ENCODE assay signal across 11 mouse cellular contexts in the genomic region with DNA sequence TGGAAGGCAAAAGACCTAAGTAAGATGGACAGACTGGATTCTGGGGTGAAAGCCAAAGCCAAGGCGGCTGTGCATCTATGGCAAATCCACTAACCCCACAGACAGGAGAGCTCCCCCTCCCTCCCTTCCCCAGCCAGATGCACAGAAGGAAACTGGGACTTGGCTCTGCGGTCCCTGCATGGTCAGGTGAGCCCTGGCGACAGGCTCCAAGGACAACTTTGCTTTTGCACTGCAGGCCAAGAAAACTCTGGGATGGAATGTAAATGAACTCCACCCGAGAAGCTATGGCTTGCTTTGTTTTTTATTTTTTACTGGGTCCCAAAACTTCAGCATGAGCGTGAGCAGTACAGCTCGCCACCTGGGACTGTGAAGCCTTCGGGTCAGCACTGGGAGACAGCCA.
DNase-seq lines count a peak whose midpoint lies in the region; ATAC-seq and TF ChIP-seq lines count a peak whose summit lies in the region.
"Had no signal": no experiment of that assay in that cellular context is flagged by ENCODE, and none has a peak within 500 bp of the region (broad histone marks: within the 10 kb centered on the region; RNA-seq: fewer than 3 reads in every experiment).

No protein-coding gene starts in this region.

- no peaks in the 10 kb centered on the region for H3K36me3 ChIP-seq in forebrain, embryonic 14.5 days (ENCODE audit: control insufficient read depth, insufficient read depth, low read length)
- H3K36me3 ChIP-seq: G1E had no signal

- intact Hi-C loops in left cerebral cortex, postnatal 4 days (cut with DNase I) = no loop called here
- intact Hi-C loops in left cerebral cortex, postnatal 36 days (cut with DNase I) = loop anchor here (5.0 kb wide), 1 partner anchor 141 kb away; no protein-coding TSS in a partner anchor
- intact Hi-C loops in gastrocnemius, adult 2 months (cut with DNase I) = no loop called here

- peaks cover 27% of the 10 kb centered on the region for H3K4me1 ChIP-seq in forebrain, embryonic 14.5 days (ENCODE audit: control insufficient read depth, insufficient read depth, low read length)

- peak; percentile 30 for DNase-seq in left cerebral cortex, postnatal 4 days
- no peak for DNase-seq in left cerebral cortex, postnatal 36 days (ENCODE audit: low spot score in 2 of 2)
- peak; percentile 54 for DNase-seq in forebrain, embryonic 14.5 days (ENCODE audit: low spot score)
- peak; percentile 63 for DNase-seq in kidney, adult 11 months
- DNase-seq in lung, postnatal 14 days = peak; percentile 23
- DNase-seq in yolk sac, embryonic 10.5 days (ENCODE audit: low spot score) = no peak
- no peak for DNase-seq in thymus, postnatal 14 days
- DNase-seq in gastrocnemius, adult 2 months = no peak
- DNase-seq: thymus, postnatal 4 days had no signal

- WGBS in forebrain, embryonic 14.5 days = 24% methylated on average over 7 of the region's 7 CpGs

- H3K27me3 ChIP-seq in forebrain, embryonic 14.5 days (replicated peaks; ENCODE audit: control insufficient read depth, insufficient read depth, low read length) = no peaks in the 10 kb centered on the region

- ATAC-seq in forebrain, embryonic 14.5 days = no peak

- H3K9ac ChIP-seq in forebrain, embryonic 14.5 days (ENCODE audit: low read length) = no peak overlapping the region

- no peak overlapping the region for H3K27ac ChIP-seq in forebrain, embryonic 14.5 days (ENCODE audit: low read depth, low read length)
- H3K27ac ChIP-seq in gastrocnemius, adult 2 months = no peak overlapping the region
- H3K27ac ChIP-seq: macrophage had no signal

- H3K4me3 ChIP-seq in forebrain, embryonic 14.5 days (ENCODE audit: low read depth, low read length) = no peak overlapping the region
- H3K4me3 ChIP-seq in gastrocnemius, adult 2 months = no peak overlapping the region

- TF ChIP-seq CTCF in gastrocnemius, adult 2 months (IDR thresholded peaks at IDR 0.05) = no peak

- no peaks in the 10 kb centered on the region for H3K9me3 ChIP-seq in forebrain, embryonic 14.5 days (replicated peaks; ENCODE audit: control insufficient read depth, low read length)

- H3K4me2 ChIP-seq in forebrain, embryonic 14.5 days (ENCODE audit: low read length) = no peak overlapping the region

Comparison
In these comparisons a context has a peak if more than half of its experiments do, and no peak if none do; other contexts are left out.
1. DNase-seq: peak in left cerebral cortex, postnatal 4 days (single experiment), forebrain, embryonic 14.5 days (single experiment), kidney, adult 11 months (single experiment) and lung, postnatal 14 days (single experiment); none in left cerebral cortex, postnatal 36 days (0 of 2), yolk sac, embryonic 10.5 days (single experiment), thymus, postnatal 14 days (single experiment) and gastrocnemius, adult 2 months (single experiment).